Mouse (Mus musculus): Measurements from ENCODE around the gene Myl9. TPM values are rescaled to one million over a fixed set of nuclear protein-coding genes. Genes with fewer than 3 reads are reported as not detected.

Gene Myl9
- polyA plus RNA-seq, 2 experiments = 127 to 269 TPM

GRCm38 (mm10) chr2:156780752-156781151, 5.5 kb downstream of the Myl9 start:
- Histone ChIP-seq H3K36me3 (ENCODE audit: control insufficient read depth, insufficient read depth, low read length) (no peaks in the 10 kb centered on the region), H3K9me3 (ENCODE audit: control insufficient read depth, low read length) (no peaks in the 10 kb centered on the region), H3K4me2 (replicated peaks; ENCODE audit: low read depth, low read length, severe bottlenecking) (no peak overlapping the region), H3K27ac (replicated peaks; ENCODE audit: low read depth, low read length) (no peak overlapping the region), H3K27me3 (ENCODE audit: control insufficient read depth, insufficient read depth, low read length) (no peaks in the 10 kb centered on the region), H3K4me3 (replicated peaks; ENCODE audit: low read length) (no peak overlapping the region), H3K4me1 (ENCODE audit: control insufficient read depth, insufficient read depth, low read length) (peaks cover 6% of the 10 kb centered on the region), H3K9ac (ENCODE audit: low read depth, low read length, severe bottlenecking) (no peak overlapping the region)
- no peak for TF ChIP-seq POLR2A (IDR thresholded peaks at IDR 0.05; ENCODE audit: borderline replicate concordance, extremely low read depth, insufficient read depth, insufficient read length)
- 25% methylated on average over 17 of the region's 17 CpGs for WGBS
- ATAC-seq (ENCODE audit: low FRiP score, low read depth) = no peak
- DNase-seq (ENCODE audit: low spot score) = no peak

- Histone ChIP-seq H3K27ac (replicated peaks; ENCODE audit: low read depth, low read length) (no peak overlapping the region), H3K27me3 (ENCODE audit: control insufficient read depth, insufficient read depth, low read length) (no peaks in the 10 kb centered on the region), H3K9me3 (ENCODE audit: control insufficient read depth, low read length) (no peaks in the 10 kb centered on the region), H3K36me3 (ENCODE audit: control insufficient read depth, insufficient read depth, low read length) (no peaks in the 10 kb centered on the region), H3K4me1 (ENCODE audit: control insufficient read depth, insufficient read depth, low read length) (peaks cover 4% of the 10 kb centered on the region; the same call in 1 of the 2 replicates), H3K4me2 (replicated peaks; ENCODE audit: low read depth, low read length, severe bottlenecking) (no peak overlapping the region), H3K9ac (ENCODE audit: low read depth, low read length, severe bottlenecking) (no peak overlapping the region), H3K4me3 (replicated peaks; ENCODE audit: low read length) (no peak overlapping the region)
- WGBS = 72% methylated on average over 4 of the region's 4 CpGs
- TF ChIP-seq POLR2A (IDR thresholded peaks at IDR 0.05; ENCODE audit: borderline replicate concordance, extremely low read depth, insufficient read depth, insufficient read length) = no peak
- ATAC-seq (ENCODE audit: low FRiP score, low read depth) = no peak
- DNase-seq (ENCODE audit: low spot score) = no peak
Observed at GRCm38 (mm10) chr2:156781281-156781680, 6.1 kb downstream of the Myl9 start.

- Histone ChIP-seq H3K9ac (ENCODE audit: low read depth, low read length, severe bottlenecking) (no peak overlapping the region), H3K27me3 (ENCODE audit: control insufficient read depth, insufficient read depth, low read length) (no peaks in the 10 kb centered on the region), H3K4me3 (replicated peaks; ENCODE audit: low read length) (no peak overlapping the region), H3K27ac (replicated peaks; ENCODE audit: low read depth, low read length) (no peak overlapping the region), H3K4me1 (ENCODE audit: control insufficient read depth, insufficient read depth, low read length) (peaks cover 4% of the 10 kb centered on the region; the same call in 1 of the 2 replicates), H3K9me3 (ENCODE audit: control insufficient read depth, low read length) (no peaks in the 10 kb centered on the region), H3K36me3 (ENCODE audit: control insufficient read depth, insufficient read depth, low read length) (no peaks in the 10 kb centered on the region), H3K4me2 (replicated peaks; ENCODE audit: low read depth, low read length, severe bottlenecking) (no peak overlapping the region)
- 66% methylated on average over 4 of the region's 4 CpGs for WGBS
- ATAC-seq (ENCODE audit: low FRiP score, low read depth) = no peak
- no peak for DNase-seq (ENCODE audit: low spot score)
- TF ChIP-seq POLR2A (IDR thresholded peaks at IDR 0.05; ENCODE audit: borderline replicate concordance, extremely low read depth, insufficient read depth, insufficient read length) = no peak
Observed at GRCm38 (mm10) chr2:156781836-156782480, 6.7 kb downstream of the Myl9 start.

- no peak overlapping the region for H3K9ac ChIP-seq (ENCODE audit: low read depth, low read length, severe bottlenecking)
- no peak overlapping the region for H3K27ac ChIP-seq (replicated peaks; ENCODE audit: low read depth, low read length)
- H3K4me1 ChIP-seq (ENCODE audit: control insufficient read depth, insufficient read depth, low read length) = no peaks in the 10 kb centered on the region; the same call in 1 of the 2 replicates
- H3K4me2 ChIP-seq (replicated peaks; ENCODE audit: low read depth, low read length, severe bottlenecking) = no peak overlapping the region
- H3K27me3 ChIP-seq (ENCODE audit: control insufficient read depth, insufficient read depth, low read length) = no peaks in the 10 kb centered on the region
- no peak for TF ChIP-seq POLR2A (IDR thresholded peaks at IDR 0.05; ENCODE audit: borderline replicate concordance, extremely low read depth, insufficient read depth, insufficient read length)
- H3K4me3 ChIP-seq (replicated peaks; ENCODE audit: low read length) = no peak overlapping the region
- H3K9me3 ChIP-seq (ENCODE audit: control insufficient read depth, low read length) = no peaks in the 10 kb centered on the region
- ATAC-seq (ENCODE audit: low FRiP score, low read depth) (no peak), DNase-seq (ENCODE audit: low spot score) (no peak)
- H3K36me3 ChIP-seq (ENCODE audit: control insufficient read depth, insufficient read depth, low read length) = no peaks in the 10 kb centered on the region
- 81% methylated on average over 10 of the region's 10 CpGs for WGBS
Observed at GRCm38 (mm10) chr2:156782481-156783348, 7.5 kb downstream of the Myl9 start.

- Histone ChIP-seq H3K27ac (replicated peaks; ENCODE audit: low read depth, low read length) (no peak overlapping the region), H3K27me3 (ENCODE audit: control insufficient read depth, insufficient read depth, low read length) (no peaks in the 10 kb centered on the region), H3K4me2 (replicated peaks; ENCODE audit: low read depth, low read length, severe bottlenecking) (no peak overlapping the region), H3K36me3 (ENCODE audit: control insufficient read depth, insufficient read depth, low read length) (no peaks in the 10 kb centered on the region), H3K9me3 (ENCODE audit: control insufficient read depth, low read length) (no peaks in the 10 kb centered on the region), H3K4me3 (replicated peaks; ENCODE audit: low read length) (no peak overlapping the region), H3K4me1 (ENCODE audit: control insufficient read depth, insufficient read depth, low read length) (no peaks in the 10 kb centered on the region; the same call in 1 of the 2 replicates), H3K9ac (ENCODE audit: low read depth, low read length, severe bottlenecking) (no peak overlapping the region)
- 76% methylated on average over 9 of the region's 9 CpGs for WGBS
- no peak for ATAC-seq (ENCODE audit: low FRiP score, low read depth)
- TF ChIP-seq POLR2A (IDR thresholded peaks at IDR 0.05; ENCODE audit: borderline replicate concordance, extremely low read depth, insufficient read depth, insufficient read length) = no peak
- DNase-seq (ENCODE audit: low spot score) = no peak
Observed at GRCm38 (mm10) chr2:156783349-156783728, 8.1 kb downstream of the Myl9 start.
